Mouse (Mus musculus) heart, postnatal 0 days (tissue): ENCODE measurements around the gene Ttc8.

ENCODE experiments used
- CTCF ChIP-seq: IDR thresholded peaks from 2 replicates; pipeline ENCODE4 v1.5.1; 2016; ENCODE audit warnings: antibody characterized with exemption, control low read depth, low read depth
- EP300 ChIP-seq: IDR thresholded peaks from 2 replicates; pipeline ENCODE4 v1.6.1; 2016; ENCODE audit warnings: antibody characterized with exemption, low read depth

GRCm38 (mm10) chr12:99011161-99011861, 90.9 kb downstream of the Ttc8 start:
- TF ChIP-seq CTCF: no peak
- TF ChIP-seq EP300: no peak
